Mouse (Mus musculus) thymus, postnatal 4 days (tissue): Measurements from ENCODE around the gene Cckbr.

Experiments
- DNase-seq: peaks from one replicate; pipeline ENCODE4 v3.0.0; 2021

Cckbr gene

DNA sequence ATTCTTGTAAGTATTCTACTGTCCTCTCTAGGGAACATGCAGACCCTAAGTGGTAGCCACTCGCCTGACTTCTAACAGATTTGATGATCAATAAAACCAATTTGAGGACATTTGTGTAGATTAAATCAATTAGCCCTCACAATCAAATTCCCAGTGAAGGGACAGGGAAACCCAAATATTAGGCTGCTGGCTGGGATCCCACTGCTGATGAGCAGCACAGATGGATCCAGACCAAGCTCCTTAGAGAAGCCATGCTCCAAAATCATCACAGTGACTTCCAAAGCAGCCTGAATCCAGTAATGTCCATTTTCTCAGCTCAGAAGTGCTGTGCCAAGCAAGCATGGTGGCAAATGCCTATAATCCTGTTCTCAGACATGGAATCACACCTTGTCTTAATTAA lies 74.1 kb downstream of the Cckbr start:
- DNase-seq = no peak

DNA sequence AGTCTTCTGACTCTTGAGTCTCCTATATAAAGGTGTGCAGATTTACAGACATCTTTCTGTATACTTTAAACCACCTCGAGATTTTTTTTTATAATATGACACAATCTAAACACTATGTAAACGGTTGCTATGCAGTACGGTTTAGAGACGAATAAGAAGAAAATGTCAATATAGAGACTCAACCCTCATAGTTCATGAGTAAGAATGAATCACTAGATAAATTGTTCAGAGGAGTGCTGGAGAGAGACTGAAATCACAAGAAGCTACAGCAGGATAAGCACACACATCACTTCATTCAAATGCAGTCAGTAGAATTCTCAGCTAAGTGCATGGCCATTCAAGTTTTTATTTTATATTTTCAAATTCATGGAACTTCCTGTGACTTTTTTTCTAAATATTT lies 76.5 kb downstream of the Cckbr start:
- DNase-seq = no peak

DNA sequence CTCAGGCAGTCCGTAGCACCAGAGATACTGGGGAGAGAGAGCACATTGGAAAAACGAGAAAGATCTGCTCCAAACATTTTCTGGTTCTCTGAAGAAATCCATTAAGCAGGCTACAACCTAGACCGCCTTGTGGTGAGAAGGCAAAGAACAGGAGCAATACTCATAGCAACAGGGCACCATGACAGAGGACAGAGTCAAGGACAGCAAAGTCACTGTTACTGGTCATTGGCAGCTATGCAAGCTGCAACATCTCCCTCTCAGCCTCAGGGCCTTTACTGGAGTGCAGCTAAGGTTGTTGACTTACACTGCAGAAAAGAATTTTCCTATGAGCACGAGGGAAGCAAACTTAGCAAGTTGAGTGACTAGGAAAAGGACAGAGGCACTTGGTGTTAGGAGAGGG lies 81.7 kb downstream of the Cckbr start:
- no peak for DNase-seq

DNA sequence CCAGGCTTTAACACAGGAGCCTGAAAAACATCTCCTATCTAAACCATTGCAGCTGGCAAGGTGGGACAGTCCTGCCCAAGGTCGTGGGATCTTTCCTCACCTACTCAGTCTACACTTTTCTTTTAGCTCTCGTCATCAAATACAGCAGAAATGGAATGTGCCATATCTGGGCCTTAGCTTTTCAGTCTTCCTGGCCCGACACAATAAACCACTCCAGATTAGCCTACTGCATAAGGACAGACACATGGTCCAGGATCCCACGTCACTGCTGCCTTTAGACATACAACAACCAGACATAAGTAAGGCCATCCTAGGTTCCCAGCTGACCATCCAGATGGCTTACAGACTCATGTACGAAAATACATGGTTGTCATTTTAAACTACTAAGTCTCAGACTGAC lies 84.6 kb downstream of the Cckbr start:
- no peak for DNase-seq

DNA sequence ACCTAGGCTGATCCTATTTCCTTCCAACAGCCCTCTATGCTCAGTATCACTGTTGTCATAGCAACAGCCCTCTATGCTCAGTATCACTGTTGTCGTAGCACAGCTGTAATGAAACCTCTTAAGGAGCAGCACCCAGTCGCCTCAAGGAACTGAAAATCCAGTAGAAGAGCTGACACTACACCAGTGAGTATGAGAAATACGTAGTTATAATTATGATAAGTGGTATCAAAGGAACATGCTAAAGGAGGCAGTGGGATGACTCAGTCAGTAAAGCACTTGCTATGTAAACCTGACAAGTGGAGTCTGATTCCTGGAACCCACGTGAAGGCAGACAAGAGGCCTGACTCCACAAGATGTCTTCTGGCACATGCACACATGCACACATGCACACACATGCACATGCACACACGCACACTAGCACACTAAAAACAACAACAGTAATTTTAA lies 88.3 kb downstream of the Cckbr start:
- DNase-seq = no peak

DNA sequence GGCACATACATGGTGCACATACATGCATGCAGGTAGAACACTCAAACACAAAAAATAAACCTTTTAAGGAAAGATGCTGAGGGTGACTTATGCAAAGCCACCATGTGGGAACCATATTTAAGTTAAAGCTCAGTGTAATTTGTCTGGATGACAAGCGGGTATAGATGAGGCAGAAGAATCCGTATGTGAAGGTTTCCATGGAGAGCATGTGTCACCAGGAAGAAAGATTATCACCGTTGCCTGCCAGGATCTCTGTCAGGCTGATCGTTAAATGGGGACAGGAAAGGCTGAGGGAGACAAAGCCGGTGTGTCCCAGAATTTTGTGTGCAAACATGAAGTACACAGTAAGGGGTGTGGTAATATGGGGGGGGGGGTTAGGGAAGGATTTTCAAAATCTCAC lies 89.0 kb downstream of the Cckbr start:
- no peak for DNase-seq

DNA sequence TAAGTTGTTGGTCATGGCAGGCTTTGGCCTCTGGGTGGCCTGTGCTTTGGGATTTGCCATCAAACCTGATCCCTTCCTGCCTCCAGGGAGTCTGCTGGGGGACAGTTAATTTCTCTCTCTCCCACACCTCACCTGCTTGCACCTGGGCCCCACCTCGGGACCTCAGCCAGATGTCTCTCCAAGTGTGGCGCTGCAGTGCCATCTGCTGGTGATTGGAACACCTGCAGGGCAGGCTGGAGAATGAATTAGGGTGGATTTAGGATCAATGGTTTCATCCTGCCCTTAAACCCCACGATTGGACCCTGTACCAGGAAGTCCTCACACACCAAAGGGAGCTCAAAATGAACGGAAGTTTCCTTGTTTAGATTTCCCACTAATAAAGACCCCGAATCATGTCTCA lies 89.6 kb downstream of the Cckbr start:
- DNase-seq = peak; percentile 83

DNA sequence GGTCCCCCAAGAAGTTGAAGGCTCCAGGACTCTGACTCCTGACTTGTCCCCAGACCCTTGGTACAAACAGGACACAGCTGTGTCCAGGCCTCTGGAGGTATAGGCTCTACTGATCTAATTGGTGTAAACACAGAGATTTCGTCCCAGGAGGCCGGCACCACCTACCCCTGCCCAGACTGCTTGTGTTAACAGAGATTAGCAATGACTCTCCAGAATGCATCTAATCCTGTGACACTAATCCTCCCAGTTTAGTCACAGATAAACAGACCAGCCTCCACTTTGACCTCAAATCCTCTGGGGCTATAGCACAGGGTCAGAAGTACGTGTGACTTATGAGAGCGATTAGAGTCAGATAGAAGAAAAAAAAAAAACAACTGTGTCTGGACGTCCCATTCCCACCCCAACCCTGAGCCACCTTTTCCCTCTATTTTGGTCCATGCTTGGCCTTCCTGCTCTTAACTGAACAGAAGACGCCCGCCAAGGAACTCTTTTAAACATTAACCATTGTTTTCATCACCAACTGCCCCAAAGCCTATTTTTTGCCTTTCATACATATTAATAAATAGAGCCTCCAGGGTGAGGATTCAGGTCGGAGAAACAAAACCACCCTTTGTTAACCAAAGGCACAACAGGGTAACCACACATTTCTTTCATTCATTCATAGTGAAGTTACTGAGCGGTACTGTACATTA lies 91.3 kb downstream of the Cckbr start:
- no peak for DNase-seq

DNA sequence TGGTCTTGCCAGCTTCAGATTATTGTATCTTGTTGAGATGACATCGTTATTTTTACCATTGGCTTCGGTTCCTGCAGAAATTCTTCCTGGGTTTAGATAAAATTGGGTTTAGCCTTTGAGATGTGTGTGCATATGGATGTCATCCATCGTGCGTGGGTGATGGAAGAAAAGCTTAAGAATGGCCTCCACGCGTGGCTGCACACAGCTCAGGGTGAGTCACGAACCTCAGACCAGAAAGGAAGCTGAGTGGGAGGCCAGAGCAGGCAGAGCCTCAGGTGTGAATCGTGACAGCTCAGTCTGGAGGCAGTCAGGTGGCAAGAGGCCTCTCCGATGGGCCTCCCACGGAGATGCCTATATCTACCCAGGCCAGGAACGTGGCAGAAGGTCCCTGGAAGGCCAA lies 93.8 kb downstream of the Cckbr start:
- DNase-seq = no peak

DNA sequence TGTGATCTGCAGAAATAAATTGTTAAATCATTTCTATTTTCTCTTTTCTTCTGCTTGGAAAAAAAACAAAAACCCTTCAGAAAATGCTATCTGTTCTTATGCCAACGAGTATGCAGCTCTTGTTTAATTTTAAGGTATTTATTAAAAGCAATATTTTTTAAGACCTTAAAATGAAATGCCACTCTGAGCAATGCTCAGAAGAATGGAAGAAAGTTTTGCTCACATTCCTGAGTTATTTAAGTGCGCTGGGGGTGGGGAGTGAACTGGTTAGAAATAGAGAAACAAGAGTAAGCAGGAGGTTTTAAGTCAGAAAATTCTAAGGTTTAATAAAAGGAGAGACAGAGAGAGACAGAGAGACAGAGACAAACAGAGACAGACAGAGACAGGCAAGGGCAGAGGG lies 94.2 kb downstream of the Cckbr start:
- DNase-seq = no peak

DNA sequence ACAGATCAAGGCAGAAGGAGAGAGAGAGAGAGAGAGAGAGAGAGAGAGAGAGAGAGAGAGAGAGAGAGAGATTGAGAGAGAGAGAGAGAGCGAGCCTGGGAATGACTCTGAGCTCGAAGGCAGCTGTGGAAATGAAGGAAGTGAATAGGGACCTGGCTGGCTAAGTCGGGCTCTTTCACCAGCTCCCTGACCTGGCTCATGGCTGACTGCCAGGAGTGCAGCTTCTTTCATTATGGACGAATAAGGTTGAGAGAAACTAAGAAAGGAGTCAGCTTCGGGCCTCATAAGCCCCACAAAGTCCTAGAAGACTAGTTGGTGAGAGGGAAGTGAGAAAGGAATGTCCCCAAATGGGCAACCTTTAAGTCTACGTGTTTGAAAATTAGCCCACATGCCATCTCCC lies 94.7 kb downstream of the Cckbr start:
- DNase-seq = no peak
